Mouse (Mus musculus): Measurements from ENCODE around the gene Cldn13. TPM values are rescaled to one million over a fixed set of nuclear protein-coding genes. Genes with fewer than 3 reads are reported as not detected.
"Not testable (repeated sequence)": the region's sequence is repeated elsewhere in the genome, so short reads cannot be mapped to it uniquely, and the experiment has no call there.

Cldn13 gene
- polyA plus RNA-seq, 1 experiment from 2014 or later, result 0.29 TPM

GRCm38 (mm10) chr5:134939069-134939468 lies 23.7 kb upstream of the Cldn13 start:
- H3K9ac ChIP-seq (ENCODE audit: low read length), result no peak overlapping the region
- WGBS, result 70% methylated on average over 3 of the region's 3 CpGs

GRCm38 (mm10) chr5:134936626-134937185 lies 21.4 kb upstream of the Cldn13 start:
- no peak overlapping the region for H3K27ac ChIP-seq (replicated peaks)
- H3K4me1 ChIP-seq (replicated peaks; ENCODE audit: control insufficient read depth, insufficient read depth), result no peaks in the 10 kb centered on the region
- ATAC-seq (ENCODE audit: low FRiP score, low TSS enrichment), result no peak
- TF ChIP-seq EP300 (optimal IDR thresholded peaks at IDR 0.05) (no peak), CTCF (IDR thresholded peaks at IDR 0.05; ENCODE audit: low read depth) (no peak)
- no peak for DNase-seq (ENCODE audit: low spot score)
- no peak overlapping the region for H3K4me3 ChIP-seq (ENCODE audit: low read depth, low read length)
- H3K9me3 ChIP-seq (ENCODE audit: control insufficient read depth, low read length), result no peaks in the 10 kb centered on the region
- H3K9ac ChIP-seq (ENCODE audit: low read length), result no peak overlapping the region
- no peak overlapping the region for H3K4me2 ChIP-seq (replicated peaks; ENCODE audit: low read depth)
- H3K36me3 ChIP-seq (ENCODE audit: control insufficient read depth, insufficient read depth, low read length), result no peaks in the 10 kb centered on the region
- 75% methylated on average over 6 of the region's 6 CpGs for WGBS
- no peaks in the 10 kb centered on the region for H3K27me3 ChIP-seq (ENCODE audit: control insufficient read depth, insufficient read depth, low read length)

More at GRCm38 (mm10) chr5:134939069-134939468, 23.7 kb upstream of the Cldn13 start:
- Histone ChIP-seq H3K27me3 (ENCODE audit: control insufficient read depth, insufficient read depth, low read length) (no peaks in the 10 kb centered on the region), H3K36me3 (ENCODE audit: control insufficient read depth, insufficient read depth, low read length) (no peaks in the 10 kb centered on the region), H3K9me3 (ENCODE audit: control insufficient read depth, low read length) (no peaks in the 10 kb centered on the region), H3K4me2 (replicated peaks; ENCODE audit: low read depth) (no peak overlapping the region), H3K4me1 (replicated peaks; ENCODE audit: control insufficient read depth, insufficient read depth) (no peaks in the 10 kb centered on the region), H3K27ac (replicated peaks) (no peak overlapping the region), H3K4me3 (ENCODE audit: low read depth, low read length) (no peak overlapping the region)
- DNase-seq (ENCODE audit: low spot score) (no peak), ATAC-seq (ENCODE audit: low FRiP score, low TSS enrichment) (no peak)
- TF ChIP-seq CTCF (IDR thresholded peaks at IDR 0.05; ENCODE audit: low read depth) (no peak), EP300 (optimal IDR thresholded peaks at IDR 0.05) (no peak)

- no peaks in the 10 kb centered on the region for H3K27me3 ChIP-seq (ENCODE audit: control insufficient read depth, insufficient read depth, low read length)
- no peak overlapping the region for H3K4me2 ChIP-seq (replicated peaks; ENCODE audit: low read depth)
- ATAC-seq (ENCODE audit: low FRiP score, low TSS enrichment), result no peak
- no peaks in the 10 kb centered on the region for H3K9me3 ChIP-seq (ENCODE audit: control insufficient read depth, low read length)
- H3K36me3 ChIP-seq (ENCODE audit: control insufficient read depth, insufficient read depth, low read length), result no peaks in the 10 kb centered on the region
- WGBS, result 77% methylated on average over 6 of the region's 6 CpGs
- H3K9ac ChIP-seq (ENCODE audit: low read length), result no peak overlapping the region
- H3K27ac ChIP-seq (replicated peaks), result no peak overlapping the region
- H3K4me3 ChIP-seq (ENCODE audit: low read depth, low read length), result no peak overlapping the region
- DNase-seq (ENCODE audit: low spot score), result no peak
- no peak for TF ChIP-seq CTCF (IDR thresholded peaks at IDR 0.05; ENCODE audit: low read depth)
- no peak for TF ChIP-seq EP300 (optimal IDR thresholded peaks at IDR 0.05)
- H3K4me1 ChIP-seq (replicated peaks; ENCODE audit: control insufficient read depth, insufficient read depth), result no peaks in the 10 kb centered on the region
Observed at GRCm38 (mm10) chr5:134936051-134936450, 20.7 kb upstream of the Cldn13 start.

GRCm38 (mm10) chr5:134934666-134935065 lies 19.3 kb upstream of the Cldn13 start:
- Histone ChIP-seq H3K9me3 (ENCODE audit: control insufficient read depth, low read length) (no peaks in the 10 kb centered on the region), H3K36me3 (ENCODE audit: control insufficient read depth, insufficient read depth, low read length) (no peaks in the 10 kb centered on the region), H3K4me2 (replicated peaks; ENCODE audit: low read depth) (no peak overlapping the region), H3K9ac (ENCODE audit: low read length) (no peak overlapping the region), H3K4me1 (replicated peaks; ENCODE audit: control insufficient read depth, insufficient read depth) (no peaks in the 10 kb centered on the region), H3K27ac (replicated peaks) (no peak overlapping the region), H3K27me3 (ENCODE audit: control insufficient read depth, insufficient read depth, low read length) (no peaks in the 10 kb centered on the region), H3K4me3 (ENCODE audit: low read depth, low read length) (no peak overlapping the region)
- ATAC-seq (ENCODE audit: low FRiP score, low TSS enrichment) (no peak), DNase-seq (ENCODE audit: low spot score) (no peak)
- no peak for TF ChIP-seq CTCF (IDR thresholded peaks at IDR 0.05; ENCODE audit: low read depth)
- TF ChIP-seq EP300 (optimal IDR thresholded peaks at IDR 0.05), result no peak
- 87% methylated on average over 3 of the region's 3 CpGs for WGBS

- not testable (repeated sequence) for H3K4me2 ChIP-seq (replicated peaks; ENCODE audit: low read depth); H3K27ac ChIP-seq (replicated peaks); ATAC-seq (ENCODE audit: low FRiP score, low TSS enrichment); H3K27me3 ChIP-seq (ENCODE audit: control insufficient read depth, insufficient read depth, low read length); H3K4me3 ChIP-seq (ENCODE audit: low read depth, low read length); DNase-seq (ENCODE audit: low spot score); H3K9me3 ChIP-seq (ENCODE audit: control insufficient read depth, low read length); H3K4me1 ChIP-seq (replicated peaks; ENCODE audit: control insufficient read depth, insufficient read depth); H3K9ac ChIP-seq (ENCODE audit: low read length); H3K36me3 ChIP-seq (ENCODE audit: control insufficient read depth, insufficient read depth, low read length)
- WGBS, result 92% methylated on average over 5 of the region's 5 CpGs
Observed at GRCm38 (mm10) chr5:134933686-134934085, 18.4 kb upstream of the Cldn13 start.

GRCm38 (mm10) chr5:134933281-134933680 lies 18.0 kb upstream of the Cldn13 start:
- H3K4me3 ChIP-seq (ENCODE audit: low read depth, low read length), result no peak overlapping the region
- no peak overlapping the region for H3K4me2 ChIP-seq (replicated peaks; ENCODE audit: low read depth)

More at GRCm38 (mm10) chr5:134933281-134933680, 18.0 kb upstream of the Cldn13 start:
- H3K9me3 ChIP-seq (ENCODE audit: control insufficient read depth, low read length), result no peaks in the 10 kb centered on the region
- no peaks in the 10 kb centered on the region for H3K36me3 ChIP-seq (ENCODE audit: control insufficient read depth, insufficient read depth, low read length)
- no peak for ATAC-seq (ENCODE audit: low FRiP score, low TSS enrichment)
- no peak for DNase-seq (ENCODE audit: low spot score)
- TF ChIP-seq CTCF (IDR thresholded peaks at IDR 0.05; ENCODE audit: low read depth) (no peak), EP300 (optimal IDR thresholded peaks at IDR 0.05) (no peak)
- H3K9ac ChIP-seq (ENCODE audit: low read length), result 0 out of 2 replicates have a peak overlapping the region, but pooled peaks have one; percentile 80
- 87% methylated on average over 8 of the region's 8 CpGs for WGBS
- no peak overlapping the region for H3K27ac ChIP-seq (replicated peaks)
- no peaks in the 10 kb centered on the region for H3K4me1 ChIP-seq (replicated peaks; ENCODE audit: control insufficient read depth, insufficient read depth)
- H3K27me3 ChIP-seq (ENCODE audit: control insufficient read depth, insufficient read depth, low read length), result no peaks in the 10 kb centered on the region
